Mouse (Mus musculus) hindbrain, embryonic 10.5 days (tissue): Measurements from ENCODE around the gene Shmt2. TPM values are rescaled to one million over a fixed set of nuclear protein-coding genes. Genes with fewer than 3 reads are reported as not detected.

Experiments used
- DNase-seq: peaks from one replicate; pipeline ENCODE4 v3.0.0-alpha.2; 2017; ENCODE audit warnings: low spot score
- H3K27ac ChIP-seq: fragments of 300-500 bp; sonication (generic); 2 replicates; pipeline ENCODE4 v1.5.1; 2016; ENCODE audit warnings: mild to moderate bottlenecking, moderate library complexity
- H3K27me3 ChIP-seq: fragments of 300-500 bp; sonication (generic); 2 replicates; pipeline ENCODE4 v1.6.1; 2016; ENCODE audit warnings: mild to moderate bottlenecking; ENCODE audit not compliant: poor library complexity, insufficient read depth, severe bottlenecking
- H3K36me3 ChIP-seq: fragments of 300-500 bp; sonication (generic); 2 replicates; pipeline ENCODE4 v1.6.1; 2016; ENCODE audit warnings: mild to moderate bottlenecking, moderate library complexity
- H3K4me1 ChIP-seq: fragments of 300-500 bp; sonication (generic); replicated peaks from 2 replicates; pipeline ENCODE4 v1.6.1; 2016; ENCODE audit warnings: mild to moderate bottlenecking
- H3K4me3 ChIP-seq: fragments of 300-500 bp; sonication (generic); 2 replicates; pipeline ENCODE4 v1.5.1; 2016; ENCODE audit warnings: mild to moderate bottlenecking, moderate library complexity
- H3K9me3 ChIP-seq: fragments of 300-500 bp; sonication (generic); 2 replicates; pipeline ENCODE4 v1.6.1; 2016; ENCODE audit warnings: mild to moderate bottlenecking, moderate library complexity
- WGBS: fragments of 180-500 bp; shearing (Covaris S2); methylation state at CpG from one replicate; pipeline ENCODE4 v1.1.7; 2016; 5-methylcytosine and 5-hydroxymethylcytosine counted together
- polyA plus RNA-seq: library from polyadenylated mRNA; unstranded; fragments of >200 nt; fragmentation: Nextera tagmentation; extraction: Ambion mirVana; gene quantifications from 2 replicates; pipeline ENCODE4 v1.2.1, GENCODE M21; 2016

The Shmt2 gene
- polyA plus RNA-seq, 1 experiment from 2014 or later, result 103 TPM

DNA sequence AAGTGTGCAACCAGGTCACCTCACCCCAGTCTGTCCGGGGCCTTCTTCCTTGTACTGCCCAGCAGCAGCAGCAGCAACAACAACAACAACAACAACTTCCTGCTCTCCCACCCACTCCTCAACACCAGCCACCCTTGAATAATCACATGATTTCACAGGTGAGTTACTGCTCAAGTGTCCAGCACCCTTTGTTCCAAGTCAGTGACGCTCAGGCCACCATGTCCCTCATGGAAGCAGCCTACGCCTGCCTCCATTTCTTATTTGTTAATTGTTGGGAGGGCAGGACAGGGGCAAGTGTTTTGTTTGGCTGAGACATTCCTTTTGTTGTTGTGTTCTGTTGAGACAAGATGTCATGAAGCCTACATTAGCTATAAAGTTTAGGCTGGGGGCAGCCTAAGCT, 45.7 kb downstream of the Shmt2 start:
- Histone ChIP-seq H3K27ac (no peak overlapping the region), H3K9me3 (no peaks in the 10 kb centered on the region), H3K4me1 (peaks cover 2% of the 10 kb centered on the region; the same call in 1 of the 2 replicates), H3K36me3 (peaks cover 83% of the 10 kb centered on the region), H3K27me3 (no peaks in the 10 kb centered on the region), H3K4me3 (no peak overlapping the region)
- 80% methylated on average over 3 of the region's 3 CpGs for WGBS
- no peak for DNase-seq

DNA sequence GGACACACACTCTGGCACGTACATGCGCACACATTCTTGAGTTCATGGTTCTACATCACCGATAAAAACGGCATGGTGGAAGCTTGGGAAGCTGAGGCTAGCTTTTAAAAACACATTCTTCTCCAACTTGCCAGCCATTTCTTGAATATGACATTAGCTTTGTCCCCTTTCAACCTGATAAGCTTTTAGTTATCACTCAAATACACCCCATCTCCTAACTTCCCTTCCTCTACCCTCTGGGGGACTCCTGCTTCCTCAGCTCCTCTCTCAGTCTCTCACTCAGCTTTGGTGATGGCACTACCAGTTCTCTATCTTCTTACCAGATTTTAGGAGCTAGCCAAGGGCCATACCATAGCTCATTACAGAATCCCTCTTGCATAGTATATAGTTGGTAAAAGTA, 47.1 kb downstream of the Shmt2 start:
- Histone ChIP-seq H3K27ac (no peak overlapping the region), H3K27me3 (no peaks in the 10 kb centered on the region), H3K36me3 (peaks cover 85% of the 10 kb centered on the region), H3K9me3 (no peaks in the 10 kb centered on the region), H3K4me1 (peaks cover 8% of the 10 kb centered on the region; the same call in 1 of the 2 replicates), H3K4me3 (no peak overlapping the region)
- no peak for DNase-seq
- WGBS, result 97% methylated on average over 4 of the region's 4 CpGs

DNA sequence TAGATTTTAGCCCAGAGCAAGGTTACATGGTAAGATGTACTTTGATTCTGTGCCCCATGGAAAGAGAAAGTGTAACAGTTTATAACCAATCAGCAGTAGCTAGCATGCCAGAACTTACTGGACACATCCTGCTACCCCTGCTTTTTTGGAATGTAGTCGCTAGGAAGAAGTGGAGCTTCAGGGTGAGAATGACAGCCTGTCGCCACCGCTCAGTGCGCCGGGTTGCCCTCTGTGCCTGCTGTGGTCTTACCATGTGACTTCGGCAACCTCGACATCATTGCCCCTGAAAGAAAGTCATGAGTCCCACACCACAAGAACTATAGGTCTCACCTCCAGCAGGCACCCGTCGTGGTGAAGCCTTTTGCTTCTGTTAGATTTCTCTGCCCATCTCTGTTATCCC, 49.5 kb downstream of the Shmt2 start:
- Histone ChIP-seq H3K4me1 (peaks cover 8% of the 10 kb centered on the region; the same call in 1 of the 2 replicates), H3K27me3 (no peaks in the 10 kb centered on the region), H3K9me3 (no peaks in the 10 kb centered on the region), H3K36me3 (peaks cover 77% of the 10 kb centered on the region), H3K4me3 (no peak overlapping the region), H3K27ac (no peak overlapping the region)
- 78% methylated on average over 9 of the region's 9 CpGs for WGBS
- no peak for DNase-seq

DNA sequence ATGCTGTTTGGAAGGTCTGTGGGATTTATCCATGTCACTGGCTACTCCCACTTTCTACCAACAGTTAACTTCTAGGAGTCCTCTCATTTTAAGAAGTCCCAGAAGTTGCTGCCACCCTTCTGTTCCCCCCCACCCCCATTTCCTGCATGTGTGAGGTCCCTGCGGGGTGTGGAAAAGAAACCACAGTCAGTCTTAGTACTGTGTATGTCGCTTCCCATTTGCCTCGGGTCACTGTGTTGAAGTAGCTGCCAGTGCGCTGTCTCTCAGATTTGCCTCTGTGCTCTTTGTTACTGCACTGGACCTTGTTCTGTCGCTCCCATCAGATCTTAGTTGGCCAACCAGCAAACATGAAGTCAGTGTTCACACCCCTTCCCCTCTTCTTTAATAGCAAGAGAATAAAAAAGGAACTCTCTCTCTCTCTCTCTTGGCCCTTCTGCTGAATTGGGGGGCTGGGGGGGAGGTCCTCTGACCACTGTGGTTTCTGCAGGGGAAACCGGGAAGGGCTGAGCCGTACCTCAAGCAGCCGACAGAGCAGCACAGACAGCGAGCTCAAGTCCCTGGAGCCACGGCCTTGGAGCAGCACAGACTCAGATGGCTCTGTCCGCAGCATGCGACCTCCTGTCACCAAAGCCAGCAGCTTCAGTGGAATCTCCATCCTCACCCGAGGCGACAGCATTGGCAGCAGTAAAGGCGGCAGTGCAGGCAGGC, 50.8 kb downstream of the Shmt2 start:
- no peak for DNase-seq
- 61% methylated on average over 15 of the region's 15 CpGs for WGBS
- Histone ChIP-seq H3K4me1 (peaks cover 8% of the 10 kb centered on the region; the same call in 1 of the 2 replicates), H3K27me3 (no peaks in the 10 kb centered on the region), H3K36me3 (peaks cover 67% of the 10 kb centered on the region), H3K27ac (no peak overlapping the region), H3K4me3 (no peak overlapping the region), H3K9me3 (no peaks in the 10 kb centered on the region)

Other genes with a start within 250 kb of the Shmt2 start
- 12.8 and 16.3 TPM in 2 replicates for gene Mbd6, start 233.4 kb downstream of the Shmt2 start, polyA plus RNA-seq
- gene Mars, start 210.7 kb downstream of the Shmt2 start, polyA plus RNA-seq, result 171 and 174 TPM in 2 replicates
- 1.8 and 2.5 TPM in 2 replicates for gene Arhgap9, start 200.5 kb downstream of the Shmt2 start, polyA plus RNA-seq
- gene Gli1, start 180.5 kb downstream of the Shmt2 start, polyA plus RNA-seq, result 7.1 and 7.3 TPM in 2 replicates
- gene Inhbe, start 168.0 kb downstream of the Shmt2 start, polyA plus RNA-seq, result not detected in 2 replicates
- gene Inhbc, start 152.0 kb downstream of the Shmt2 start, polyA plus RNA-seq, result 0.13 TPM in 1 of 2 replicates, not detected in the other
- gene R3hdm2, start 142.1 kb downstream of the Shmt2 start, polyA plus RNA-seq, result 31.0 and 35.5 TPM in 2 replicates
- 0.72 and 1.5 TPM in 2 replicates for gene Stac3, start 20.8 kb downstream of the Shmt2 start, polyA plus RNA-seq
- gene Ndufa4l2, start 7.5 kb downstream of the Shmt2 start, polyA plus RNA-seq, result 8.1 and 10.5 TPM in 2 replicates
- gene Nxph4, start 12.1 kb upstream of the Shmt2 start, polyA plus RNA-seq, result 23.1 and 70.9 TPM in 2 replicates
- gene Lrp1, start 98.7 kb upstream of the Shmt2 start, polyA plus RNA-seq, result 55.7 and 71.7 TPM in 2 replicates
- gene Stat6, start 120.5 kb upstream of the Shmt2 start, polyA plus RNA-seq, result 8.9 and 9.5 TPM in 2 replicates
- 7.7 and 10.2 TPM in 2 replicates for gene Nemp1, start 144.5 kb upstream of the Shmt2 start, polyA plus RNA-seq
- gene Nab2, start 146.1 kb upstream of the Shmt2 start, polyA plus RNA-seq, result 6.6 and 6.8 TPM in 2 replicates
- 0.37 and 0.51 TPM in 2 replicates for gene Myo1a, start 182.7 kb upstream of the Shmt2 start, polyA plus RNA-seq
- gene Tac2, start 202.0 kb upstream of the Shmt2 start, polyA plus RNA-seq, result not detected in 2 replicates
- 4.4 and 4.7 TPM in 2 replicates for gene Zbtb39, start 217.1 kb upstream of the Shmt2 start, polyA plus RNA-seq
- 0.43 and 0.52 TPM in 2 replicates for gene Gpr182, start 229.3 kb upstream of the Shmt2 start, polyA plus RNA-seq
- not detected in 2 replicates for gene Rdh1, start 237.3 kb upstream of the Shmt2 start, polyA plus RNA-seq
- 0.11 TPM in 1 of 2 replicates, not detected in the other for gene Rdh16f1, start 237.3 kb upstream of the Shmt2 start, polyA plus RNA-seq